Mouse (Mus musculus) heart, postnatal 4 days (tissue): ENCODE measurements at regions not wholly inside any gene's neighbourhood (a gene's known extent, or its start where the extent isn't known, plus 50 kb on each side); places are given as distances from the start of the nearest gene placed in this dataset.

Experiments
- DNase-seq: peaks from one replicate; pipeline ENCODE4 v3.0.0; 2021

DNA sequence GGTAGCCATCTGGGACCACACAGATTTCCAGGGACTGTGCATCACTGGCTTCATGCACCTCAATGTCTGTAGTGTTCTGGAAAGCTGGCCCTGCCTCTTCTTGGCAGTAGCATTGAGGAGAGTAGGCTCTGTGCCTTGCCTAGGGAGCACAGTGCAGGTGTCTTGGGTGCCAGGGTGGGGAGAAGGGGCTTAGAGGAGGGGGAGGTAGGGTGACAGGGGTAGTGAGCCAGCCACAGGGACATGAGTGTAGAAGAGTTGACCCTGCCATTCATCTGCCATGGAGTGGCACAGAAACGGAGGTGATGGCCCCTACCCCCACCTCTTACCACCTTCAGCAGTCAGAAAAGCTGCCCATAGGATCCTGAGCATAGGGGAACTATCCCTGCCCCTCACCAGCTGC lies 235.4 kb upstream of the Gli3 start:
- DNase-seq, result no peak
